Mouse (Mus musculus) kidney, postnatal 25 days (tissue): ENCODE results near the gene Rrp1.
A peak's percentile ranks its signal among the peaks of the same experiment; 100 is the strongest.

Experiments
- DNase-seq, 2 experiments: peaks; one replicate each; pipeline ENCODE4 v3.0.0; 2021; ENCODE audit warnings: mixed read lengths in 2 of 2

The Rrp1 gene

DNA sequence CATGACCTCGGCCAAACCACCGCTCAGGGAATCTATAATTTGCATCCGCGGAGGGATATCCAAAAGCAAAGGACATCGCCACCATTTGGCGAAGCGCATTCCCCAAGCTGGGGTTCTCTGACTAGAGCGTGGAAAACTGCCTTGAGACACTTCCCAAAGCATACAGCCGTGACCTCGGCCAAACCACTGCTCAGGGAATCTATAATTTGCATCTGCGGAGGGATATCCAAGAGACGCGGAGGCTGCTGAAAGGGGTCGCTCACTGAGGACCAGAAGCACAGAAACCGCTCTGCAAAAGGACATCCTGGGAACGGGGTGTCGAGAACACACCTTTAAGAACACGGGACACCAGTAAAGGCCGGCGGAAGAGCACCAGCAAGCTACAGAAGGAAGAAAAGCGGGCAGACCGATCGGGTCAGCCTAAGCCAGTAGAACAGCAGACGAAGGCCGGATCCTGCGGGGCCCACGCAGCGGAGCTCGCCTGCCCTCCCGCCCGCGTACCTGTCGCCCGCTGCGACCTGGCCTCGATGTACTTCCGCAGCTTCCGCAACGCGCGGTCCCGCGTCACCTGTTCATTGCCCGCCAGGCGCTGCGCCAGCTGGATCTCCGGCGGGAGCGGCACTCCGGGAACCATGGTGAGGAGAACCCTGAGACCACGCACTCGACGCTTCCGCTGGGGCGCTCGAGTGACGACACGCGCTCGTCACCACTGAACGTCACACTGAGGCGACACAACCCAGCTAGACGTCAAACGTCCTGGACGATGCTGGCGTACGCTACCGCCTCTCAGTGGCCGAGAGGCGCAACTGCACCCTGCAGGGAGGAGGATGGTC lies at the start of gene Rrp1:
TSS of gene Rrp1 (minus strand) at position 725 of the 833 bp plus-strand sequence.
- DNase-seq = peak; percentile 92 to 95

DNA sequence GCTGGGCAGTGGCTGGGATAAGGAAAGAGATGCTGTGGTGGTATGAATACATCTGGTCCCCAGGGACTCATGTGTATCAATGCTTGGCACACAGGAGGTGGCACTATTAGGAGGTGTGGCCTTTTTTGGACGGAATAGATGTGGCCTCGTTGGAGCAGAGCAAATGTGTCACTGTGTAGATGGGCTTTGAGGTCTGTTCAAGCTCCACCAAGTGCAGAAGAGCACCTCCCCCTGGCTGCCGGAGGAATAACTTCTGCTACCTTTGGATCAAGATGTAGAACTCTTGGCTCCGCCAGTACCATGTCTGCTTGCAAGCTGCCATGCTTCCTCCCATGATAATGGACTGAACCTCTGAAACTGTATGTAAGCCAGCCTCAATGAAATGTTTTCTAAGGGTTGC lies 48.9 kb upstream of the Rrp1 start:
- no peak for DNase-seq

DNA sequence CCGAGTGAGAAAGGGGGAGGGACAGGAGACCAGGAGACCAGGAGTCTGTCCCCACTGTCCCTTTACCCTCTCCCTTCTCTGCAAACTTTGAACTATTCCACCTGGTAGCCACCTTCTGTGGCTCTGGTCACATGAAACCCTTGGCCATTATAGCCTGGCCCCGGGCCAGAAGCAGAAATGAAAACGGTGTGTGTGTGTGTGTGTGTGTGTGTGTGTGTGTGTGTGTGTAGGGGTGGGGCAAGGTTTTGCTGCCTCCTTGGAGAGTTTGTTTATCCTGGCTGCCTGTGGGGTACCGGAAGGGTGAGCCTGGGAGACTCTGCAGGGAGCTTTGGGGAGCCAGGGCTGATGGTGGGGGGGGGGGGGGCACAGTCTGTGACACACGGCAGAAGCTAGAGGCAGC lies 47.6 kb upstream of the Rrp1 start:
- peak; percentile 65 to 80 for DNase-seq

DNA sequence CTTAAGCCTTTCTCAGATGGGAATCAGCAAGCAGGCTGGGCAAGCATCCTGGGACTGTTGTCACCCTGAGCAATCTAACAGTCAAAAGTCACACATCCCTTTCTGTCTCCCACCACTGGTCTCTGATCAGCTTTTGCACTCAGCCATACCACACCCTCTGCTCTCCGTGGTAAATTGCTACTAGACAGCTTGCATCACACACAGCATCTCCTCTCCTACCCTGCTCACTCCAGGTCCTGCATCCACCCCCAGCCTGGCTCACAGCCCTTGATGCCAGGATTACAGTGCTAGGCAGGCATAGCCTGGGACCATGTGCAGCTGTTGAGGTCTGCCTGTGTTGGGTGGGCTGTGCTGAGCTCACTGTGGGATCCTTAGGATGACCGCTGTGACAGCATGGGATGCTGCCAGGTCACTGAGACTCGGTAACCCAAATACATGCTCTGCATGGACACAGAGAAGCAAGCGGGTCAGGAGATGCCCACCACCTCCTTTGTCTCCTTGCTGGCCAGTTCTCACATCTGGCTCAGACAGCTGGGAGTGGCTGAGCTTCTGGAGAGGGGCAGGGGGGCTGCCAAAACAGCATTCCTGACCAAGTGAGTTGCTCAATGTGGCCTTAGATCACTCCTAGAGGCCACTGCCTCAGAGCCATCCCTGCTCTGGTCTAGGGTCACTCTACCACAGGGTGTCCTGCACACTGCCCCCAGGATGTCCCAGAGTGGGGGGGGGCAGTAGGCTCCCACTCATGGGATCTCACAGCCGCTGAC lies 45.7 kb upstream of the Rrp1 start:
- peak in 1 of 2 experiments; percentile 57 for DNase-seq

DNA sequence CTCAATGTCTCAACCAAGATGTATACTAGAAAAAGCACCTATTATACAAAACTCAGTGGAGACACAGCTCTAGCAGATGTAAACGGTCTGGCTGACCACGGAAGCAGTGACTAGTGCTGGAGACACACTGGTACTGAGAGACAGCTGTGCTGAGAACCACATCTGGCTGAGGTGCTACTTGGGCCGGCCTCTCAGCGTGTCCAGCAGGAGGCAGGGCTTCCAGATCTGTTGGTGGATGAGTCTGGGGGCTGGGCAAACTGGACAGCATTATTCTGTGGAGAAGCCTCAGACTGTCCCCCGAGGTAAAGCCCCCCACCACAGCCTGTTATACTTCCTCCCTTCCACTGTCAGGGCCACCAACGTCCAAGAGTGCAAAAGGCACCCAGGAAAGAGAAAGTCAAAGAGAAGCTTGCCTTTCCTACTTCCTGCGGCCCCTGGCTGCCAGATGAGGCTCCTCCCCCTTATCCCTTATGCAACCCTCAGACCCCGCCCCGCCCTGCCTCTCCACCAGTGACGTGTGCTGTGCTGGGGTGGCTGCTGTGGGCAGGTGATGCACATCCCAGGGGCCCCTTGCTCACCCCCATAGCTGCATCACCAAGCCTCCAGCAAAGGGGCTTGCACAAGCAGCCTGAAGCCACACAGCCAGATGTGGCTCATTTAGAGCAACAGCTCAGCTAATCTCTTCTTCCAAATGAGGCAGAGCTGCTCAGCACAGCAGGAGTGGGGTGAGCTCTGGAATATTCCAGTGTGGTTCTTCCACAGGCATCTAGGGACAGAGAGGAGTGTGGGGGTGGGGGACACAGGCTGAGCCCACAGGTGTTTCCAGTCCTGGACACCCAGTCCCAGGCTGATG lies 44.9 kb upstream of the Rrp1 start:
- peak; percentile 73 to 82 for DNase-seq

DNA sequence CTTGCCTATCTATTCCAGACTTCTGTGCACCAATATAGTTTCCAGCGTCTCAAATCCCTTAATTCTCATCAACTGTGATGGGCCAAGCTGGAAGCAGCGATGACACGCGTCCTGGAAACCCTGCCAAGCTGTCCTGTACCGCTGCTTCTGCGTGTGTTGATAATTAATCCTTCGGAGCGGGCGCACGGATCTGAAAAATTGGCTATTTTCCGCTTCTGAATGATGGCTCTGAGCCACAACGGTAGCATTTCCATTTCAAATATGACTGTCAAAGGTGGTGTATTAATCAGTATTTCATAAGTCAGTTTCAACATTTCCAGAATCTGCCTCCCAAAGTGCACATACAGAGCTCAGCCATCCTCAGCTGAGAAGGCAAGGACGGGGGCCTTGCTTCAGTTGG lies 43.9 kb upstream of the Rrp1 start:
- no peak for DNase-seq

DNA sequence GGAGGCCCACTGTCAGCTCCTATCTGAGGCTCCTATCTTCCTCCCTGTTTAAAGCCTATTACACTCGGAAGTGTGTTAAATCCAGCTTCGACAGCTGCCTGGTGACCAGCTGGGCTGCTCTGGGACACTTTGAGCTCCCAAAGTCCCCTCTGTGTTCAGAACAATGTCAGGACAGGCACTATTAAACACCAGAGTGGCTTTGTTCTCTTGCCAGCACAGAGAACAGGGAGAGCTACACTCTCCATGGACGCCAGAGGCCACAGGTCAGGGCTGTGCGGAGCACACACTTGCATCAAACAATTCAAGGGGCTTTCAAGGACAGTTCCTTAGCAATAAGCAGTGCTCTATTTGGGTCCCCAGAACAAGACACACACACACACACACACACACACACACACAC lies 39.8 kb upstream of the Rrp1 start:
- no peak for DNase-seq

DNA sequence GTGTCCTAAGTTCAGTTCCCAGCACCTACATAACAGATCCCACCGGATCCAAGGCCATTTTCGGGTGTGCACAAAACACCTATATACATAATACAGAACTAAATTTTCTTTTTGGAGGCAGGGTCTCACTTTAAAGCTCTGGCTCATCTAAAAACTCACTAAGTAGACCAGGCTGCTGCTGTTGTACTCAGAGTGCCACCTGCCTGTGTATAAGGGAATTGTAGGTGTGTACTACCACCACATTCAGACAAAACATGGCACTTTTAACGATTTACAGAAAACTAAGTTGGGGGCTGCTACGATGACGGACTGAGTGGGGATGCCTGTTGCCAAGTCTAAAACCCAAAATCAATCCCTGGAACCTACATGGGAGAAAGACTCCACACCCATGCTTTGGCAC lies 37.9 kb upstream of the Rrp1 start:
- DNase-seq = no peak

DNA sequence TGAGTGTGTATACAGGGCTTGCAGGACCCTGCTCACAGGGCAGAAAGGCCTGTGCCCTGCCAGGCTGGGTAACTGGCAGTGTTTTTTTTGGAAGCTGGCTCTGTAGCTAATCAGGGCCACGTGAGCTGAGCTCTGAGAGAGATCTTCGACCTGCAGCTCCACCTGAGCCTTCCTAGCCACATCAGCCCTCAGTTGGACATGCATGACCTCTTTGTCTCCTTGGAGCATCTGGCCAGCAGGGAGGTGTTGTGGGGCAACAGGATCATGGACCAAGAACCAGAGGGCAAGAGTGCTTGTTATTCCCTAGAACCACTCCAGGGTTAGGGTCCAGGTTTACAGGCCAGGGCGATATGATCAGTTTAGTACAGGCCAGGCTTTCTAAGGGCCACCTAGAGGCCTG lies 34.6 kb upstream of the Rrp1 start:
- peak; percentile 48 to 81 for DNase-seq

DNA sequence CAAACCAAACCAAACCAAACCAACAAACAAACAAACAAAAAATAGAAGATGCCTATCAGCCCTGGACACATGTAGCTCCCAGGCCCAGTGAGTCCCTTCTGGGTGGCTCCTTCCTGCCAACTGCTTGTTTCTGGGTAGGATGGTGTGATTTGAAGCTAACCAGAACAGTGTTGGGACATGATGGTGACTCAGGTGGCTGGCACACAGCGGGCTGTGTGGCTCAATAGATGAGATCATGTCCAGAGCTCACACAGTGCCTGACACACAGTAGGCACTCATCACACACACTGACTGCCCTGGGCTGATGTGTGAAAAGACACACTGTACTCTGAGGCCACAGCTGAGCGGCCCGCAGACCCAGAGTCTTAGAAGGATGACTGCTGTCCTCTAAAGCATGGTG lies 33.4 kb upstream of the Rrp1 start:
- DNase-seq = no peak

DNA sequence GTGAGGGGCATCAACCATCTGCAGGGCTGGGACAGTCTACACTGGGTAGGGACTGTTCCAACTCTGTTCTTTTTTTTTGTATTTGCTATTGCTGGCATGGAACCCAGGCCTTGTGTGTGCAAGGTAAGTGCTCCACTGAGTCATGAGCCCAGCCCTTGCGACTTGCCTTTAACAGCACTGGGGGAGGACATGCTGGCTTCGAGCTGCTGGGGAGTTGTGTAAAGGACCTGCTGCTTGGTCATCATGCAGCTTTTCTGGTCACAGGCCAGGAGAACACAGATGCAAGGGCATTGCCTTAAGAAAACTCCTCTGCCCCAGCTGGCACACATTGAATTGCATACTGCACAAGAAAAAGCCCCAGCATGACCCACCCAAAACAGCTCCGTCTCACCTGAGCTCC lies 29.4 kb upstream of the Rrp1 start:
- peak in 1 of 2 experiments; percentile 32 for DNase-seq

DNA sequence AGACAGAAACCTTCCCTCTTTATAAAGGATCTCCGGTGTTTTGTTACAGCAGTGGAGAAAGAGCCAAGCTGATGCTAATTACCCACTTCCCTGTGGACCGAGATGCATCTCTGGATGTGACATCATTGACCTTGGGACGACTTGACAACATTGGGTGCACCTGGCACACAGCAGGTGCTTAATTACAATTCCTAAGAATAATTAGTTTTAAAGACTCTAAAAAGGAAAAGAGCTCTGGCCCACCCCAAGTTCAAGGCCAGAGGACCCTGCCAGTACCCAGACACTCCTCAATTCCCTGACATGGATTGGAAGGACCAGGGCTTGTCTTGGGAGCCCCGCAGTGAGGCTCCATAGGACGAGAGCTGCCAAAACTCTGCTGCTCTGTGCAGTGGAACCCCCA lies 28.8 kb upstream of the Rrp1 start:
- no peak for DNase-seq

DNA sequence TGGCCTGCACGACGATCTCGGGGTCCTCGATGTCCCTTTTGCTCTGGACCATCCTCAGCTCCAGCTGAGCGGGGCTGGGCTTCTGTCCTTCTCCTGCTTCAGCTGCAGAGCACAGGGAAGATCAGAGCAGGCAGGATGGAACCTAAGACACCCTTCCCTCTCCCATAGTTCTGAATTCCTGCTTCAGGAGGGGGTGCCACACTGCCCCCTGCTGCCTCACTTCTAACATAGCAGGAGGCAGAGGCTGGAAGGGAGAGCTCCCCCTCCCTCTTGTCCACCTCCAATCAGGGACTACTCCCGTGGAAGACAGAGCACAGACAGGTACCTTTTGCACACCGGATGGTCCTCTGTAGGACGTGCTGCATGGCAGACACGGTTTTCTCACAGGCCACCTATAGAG lies 28.0 kb upstream of the Rrp1 start:
- DNase-seq = peak in 1 of 2 experiments; percentile 34

DNA sequence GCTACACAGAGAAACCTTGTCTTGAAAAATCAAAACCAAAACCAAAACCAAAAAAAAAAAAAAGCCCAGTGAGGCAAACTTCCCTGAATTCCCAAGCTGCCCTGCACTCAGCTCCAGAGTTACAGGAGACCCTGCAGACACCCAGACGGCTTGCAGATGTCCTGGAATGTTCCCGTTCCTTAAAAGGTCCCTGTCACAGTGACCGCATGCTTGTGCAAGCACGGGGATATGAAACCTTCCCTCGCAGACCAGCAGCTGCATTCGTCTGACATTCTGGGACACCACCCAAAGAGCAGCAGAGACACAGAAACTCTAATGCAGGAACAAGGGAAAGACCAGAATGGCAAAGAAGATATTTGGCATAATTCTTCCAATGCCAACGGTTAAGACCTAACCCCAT lies 27.1 kb upstream of the Rrp1 start:
- no peak for DNase-seq

DNA sequence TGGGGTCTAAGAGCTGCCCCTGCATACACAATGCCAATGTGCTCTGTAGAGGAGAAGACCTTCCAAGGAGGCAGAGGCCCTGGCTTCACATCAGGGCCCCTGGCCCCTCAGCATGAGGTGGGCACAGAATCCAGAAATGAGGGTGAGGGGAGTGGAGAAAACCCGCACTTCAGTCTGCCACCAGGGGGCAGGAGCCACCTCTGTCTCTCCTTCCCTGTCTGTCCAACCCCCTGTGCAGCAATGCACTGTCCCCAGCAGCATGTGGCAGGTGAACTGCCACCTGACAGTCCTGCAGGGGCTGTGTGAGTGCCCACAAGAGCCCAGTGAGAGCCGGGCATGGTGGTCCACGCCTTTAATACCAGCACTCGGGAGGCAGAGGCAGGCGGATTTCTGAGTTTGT lies 26.7 kb upstream of the Rrp1 start:
- peak in 1 of 2 experiments; percentile 35 for DNase-seq

DNA sequence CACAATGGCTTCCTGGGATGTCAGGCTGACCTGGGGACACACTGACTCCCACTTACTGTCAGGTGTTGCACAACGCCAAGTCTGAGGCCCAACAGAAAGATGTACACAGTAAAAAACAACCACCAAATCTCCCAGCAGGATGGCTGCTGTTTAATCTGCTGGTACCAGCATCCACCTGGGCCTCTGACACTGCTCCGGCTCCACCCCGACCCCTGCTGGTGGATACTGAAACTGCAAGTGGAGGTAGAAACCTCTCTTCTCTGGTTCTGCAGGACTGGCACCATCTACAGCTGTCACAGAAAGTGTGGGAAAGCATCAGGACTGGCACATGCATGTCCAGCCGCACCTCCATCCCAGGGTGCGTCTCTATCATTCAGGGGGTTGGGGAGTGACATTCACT lies 25.3 kb upstream of the Rrp1 start:
- peak; percentile 79 to 87 for DNase-seq

DNA sequence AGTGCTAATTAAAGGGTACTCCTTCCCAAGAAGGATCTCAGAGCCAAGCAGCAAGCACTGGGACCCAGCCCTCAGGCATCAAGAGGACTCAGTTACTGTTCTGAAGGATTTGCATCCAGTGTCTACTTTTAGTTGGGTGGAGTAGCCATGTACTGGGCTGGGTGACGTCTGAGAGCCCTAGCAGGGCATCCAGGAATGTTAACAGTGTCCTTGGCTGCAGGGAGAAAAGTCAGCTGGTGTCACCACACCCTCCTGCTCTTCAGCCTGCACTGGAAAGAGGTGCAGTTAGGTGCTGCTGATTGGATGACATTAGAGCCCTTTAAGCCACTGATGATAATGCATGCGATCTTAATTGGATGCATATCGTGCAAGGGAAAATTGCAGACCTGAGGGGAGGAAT lies 20.0 kb upstream of the Rrp1 start:
- DNase-seq = no peak

DNA sequence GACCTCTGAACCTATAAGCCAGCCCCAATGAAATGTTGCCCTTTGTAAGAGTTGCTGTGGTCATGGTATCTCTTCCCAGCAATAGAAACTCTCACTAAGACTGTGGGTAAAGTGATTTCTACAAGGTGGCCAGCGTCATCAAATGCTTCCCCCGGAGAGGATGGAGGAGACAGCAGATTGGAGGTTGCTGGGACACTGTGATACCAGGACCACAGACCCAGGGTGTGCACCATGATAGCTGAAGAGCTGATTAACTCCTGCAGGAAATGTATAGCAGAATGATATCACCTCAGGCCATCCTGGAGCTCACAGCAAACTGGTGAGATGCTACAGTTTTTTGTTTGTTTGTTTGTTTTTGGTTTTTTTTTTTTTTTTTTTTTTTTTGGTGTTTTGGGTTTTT lies 16.9 kb upstream of the Rrp1 start:
- DNase-seq = no peak

DNA sequence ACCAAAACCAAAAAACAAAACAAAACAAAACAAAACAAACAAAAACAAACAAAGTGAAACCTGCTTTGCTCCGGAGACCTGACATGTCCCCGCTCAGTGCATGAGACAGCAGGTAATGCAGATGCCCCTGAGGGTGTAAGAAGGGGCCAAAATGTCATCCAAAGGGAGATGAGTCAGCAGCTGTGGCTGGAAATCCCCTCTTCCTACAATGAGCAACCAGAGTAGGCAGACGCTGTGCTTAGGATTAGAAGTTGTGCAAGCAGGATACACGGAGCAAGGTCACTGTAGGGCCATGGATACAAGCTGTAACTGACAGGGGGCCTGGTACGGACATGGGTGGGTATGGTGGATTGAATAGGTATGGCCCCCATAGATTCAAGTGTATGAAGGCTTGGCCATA lies 16.3 kb upstream of the Rrp1 start:
- no peak for DNase-seq

DNA sequence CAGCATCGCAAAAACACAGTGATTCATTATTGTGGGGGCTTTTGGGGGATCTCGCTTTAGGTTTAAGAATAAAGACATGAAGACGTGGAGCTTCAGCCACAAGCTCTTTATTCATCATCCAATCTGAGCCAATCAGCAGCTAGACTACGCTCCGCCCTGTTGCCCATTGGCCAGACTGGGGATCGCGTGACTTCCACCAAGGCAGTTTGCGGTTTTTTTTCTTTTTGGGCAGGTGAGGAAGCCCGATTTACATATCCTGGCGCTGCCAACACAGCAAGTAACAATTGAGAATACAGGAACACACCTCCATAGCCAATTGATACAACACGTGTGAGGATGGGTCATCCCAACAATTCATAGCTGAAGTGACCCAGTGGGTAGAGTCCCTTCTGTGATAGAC lies 15.2 kb upstream of the Rrp1 start:
- DNase-seq = no peak

DNA sequence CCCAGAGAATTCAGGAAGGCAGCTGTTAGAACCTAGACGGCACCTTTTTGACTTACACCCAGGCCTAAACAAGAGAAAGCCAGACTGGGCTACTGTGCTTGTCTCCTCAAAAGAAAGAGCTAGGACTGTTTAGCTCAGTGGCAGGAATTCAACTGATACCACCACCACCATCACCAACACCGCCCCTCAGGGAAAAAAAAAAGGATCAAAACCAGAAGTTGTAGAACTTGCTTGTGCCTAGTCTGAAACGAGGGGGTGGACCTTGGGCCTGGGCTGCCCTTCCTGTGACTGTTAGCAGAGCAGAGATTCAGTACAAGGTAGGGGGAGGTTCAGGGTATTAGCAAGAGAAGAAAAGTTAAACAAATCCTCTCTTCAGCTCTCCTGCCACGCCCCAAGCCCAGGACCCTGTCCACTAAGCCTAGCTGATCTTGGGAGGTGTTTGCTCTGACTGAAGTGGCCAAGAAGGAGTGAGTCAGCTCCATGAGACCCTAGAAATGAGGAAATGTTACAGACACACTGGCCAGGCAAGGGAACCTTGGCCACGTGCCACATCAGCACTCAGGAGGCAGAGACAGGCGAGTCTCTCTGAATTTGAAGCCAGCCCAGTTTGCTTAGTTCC lies 13.4 kb upstream of the Rrp1 start:
- peak; percentile 34 to 42 for DNase-seq

DNA sequence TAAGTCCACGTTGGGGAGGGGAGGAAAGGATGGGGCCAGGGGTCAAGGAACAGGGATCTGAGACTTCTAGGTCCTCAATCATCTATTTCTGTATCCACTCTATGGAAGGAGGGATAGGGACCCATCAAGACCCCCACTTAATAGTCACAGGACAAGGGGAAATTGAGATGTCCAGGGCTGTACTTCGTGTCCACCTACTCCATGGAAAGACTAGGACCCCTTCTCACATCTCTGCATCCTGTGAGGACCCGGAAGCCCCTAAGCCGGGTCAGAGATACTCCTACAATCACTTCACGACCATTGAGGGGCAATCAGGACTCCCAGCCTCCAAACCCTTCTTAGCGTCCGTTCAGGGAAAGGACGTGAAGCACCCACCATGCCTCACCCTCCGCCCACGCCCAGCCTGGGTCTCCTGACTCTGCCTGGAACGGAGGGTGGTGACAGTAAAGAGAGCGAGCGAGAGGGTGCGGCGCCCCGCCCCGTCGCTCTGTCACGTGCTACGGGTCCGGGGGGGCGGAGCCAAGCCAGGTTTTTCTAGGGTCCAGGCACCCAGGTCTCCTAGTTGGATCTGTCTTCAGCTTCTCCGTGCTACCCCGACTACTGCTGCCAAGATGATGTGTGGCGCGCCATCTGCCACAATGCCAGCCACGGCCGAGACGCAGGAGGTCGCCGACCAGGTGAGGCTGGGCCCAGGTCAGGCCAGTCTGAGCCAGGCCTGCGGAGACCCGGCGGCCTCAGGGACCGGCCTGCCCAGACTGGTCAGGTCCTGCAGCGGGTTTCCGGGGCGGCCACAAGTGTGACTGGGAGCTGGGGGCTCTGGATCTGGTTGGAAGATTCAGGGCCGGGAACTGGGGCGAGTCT lies 12.6 kb upstream of the Rrp1 start, which contains the start of gene Cstb:
TSS of gene Cstb (plus strand) at position 489 of the 861 bp plus-strand sequence.
- DNase-seq = peak; percentile 90 to 92
